Comparison of ENCODE assay signal across 31 mouse cellular contexts in genomic region chr3:4281092-4281491, GRCm38 (mm10).
DNase-seq lines count a peak whose midpoint lies in the region; ATAC-seq and TF ChIP-seq lines count a peak whose summit lies in the region.
"Had no signal": no experiment of that assay in that cellular context is flagged by ENCODE, and none has a peak within 500 bp of the region (broad histone marks: within the 10 kb centered on the region; RNA-seq: fewer than 3 reads in every experiment).

No protein-coding gene starts in this region.

- peak; percentile 42; the same call in 1 of the 2 replicates for ATAC-seq in hindbrain, embryonic 11.5 days (ENCODE audit: low FRiP score)
- ATAC-seq in hindbrain, embryonic 16.5 days = no peak
- ATAC-seq: forebrain, postnatal 0 days; inflammation-experienced regulatory T-cells, adult 6 months; intestine, embryonic 16.5 days; Patski had no signal

- H3K27me3 ChIP-seq in hindbrain, embryonic 11.5 days (ENCODE audit: control insufficient read depth, insufficient read depth, low read length) = no peaks in the 10 kb centered on the region
- no peaks in the 10 kb centered on the region for H3K27me3 ChIP-seq in hindbrain, embryonic 16.5 days (replicated peaks; ENCODE audit: control insufficient read depth, insufficient read depth, low read length)
- H3K27me3 ChIP-seq: CH12.LX; embryonic facial prominence, embryonic 13.5 days; heart, embryonic 12.5 days; heart, embryonic 15.5 days; hindbrain, embryonic 12.5 days; hindbrain, embryonic 15.5 days; Patski had no signal

- no peak overlapping the region for H3K9ac ChIP-seq in hindbrain, embryonic 11.5 days (ENCODE audit: low read depth, low read length)
- H3K9ac ChIP-seq in hindbrain, embryonic 16.5 days (ENCODE audit: low read depth, low read length) = no peak overlapping the region
- H3K9ac ChIP-seq: embryonic facial prominence, embryonic 13.5 days; forebrain, postnatal 0 days; heart, embryonic 12.5 days; heart, embryonic 15.5 days; hindbrain, embryonic 12.5 days; hindbrain, embryonic 15.5 days had no signal

- no peaks in the 10 kb centered on the region for H3K4me1 ChIP-seq in hindbrain, embryonic 11.5 days (replicated peaks; ENCODE audit: control insufficient read depth, insufficient read depth, low read length)
- H3K4me1 ChIP-seq in hindbrain, embryonic 16.5 days (ENCODE audit: control insufficient read depth, insufficient read depth, low read depth, low read length) = no peaks in the 10 kb centered on the region
- H3K4me1 ChIP-seq: embryonic facial prominence, embryonic 10.5 days; embryonic facial prominence, embryonic 13.5 days; heart, embryonic 12.5 days; heart, embryonic 15.5 days; hindbrain, embryonic 15.5 days had no signal

- TF ChIP-seq POLR2A in brain, embryonic 14.5 days (IDR thresholded peaks at IDR 0.05; ENCODE audit: borderline replicate concordance, extremely low read depth, insufficient read depth, insufficient read length, poor library complexity, severe bottlenecking) = no peak

- no peak for TF ChIP-seq CTCF in brain, embryonic 14.5 days (IDR thresholded peaks at IDR 0.05; ENCODE audit: borderline replicate concordance, extremely low read depth, insufficient read depth, insufficient read length)

- H3K36me3 ChIP-seq in hindbrain, embryonic 11.5 days (ENCODE audit: control insufficient read depth, insufficient read depth, low read length) = no peaks in the 10 kb centered on the region
- no peaks in the 10 kb centered on the region for H3K36me3 ChIP-seq in hindbrain, embryonic 16.5 days (ENCODE audit: control insufficient read depth, insufficient read depth, low read length)
- H3K36me3 ChIP-seq: embryonic facial prominence, embryonic 10.5 days; embryonic facial prominence, embryonic 13.5 days; G1E; heart, embryonic 12.5 days; heart, embryonic 15.5 days; hindbrain, embryonic 12.5 days; hindbrain, embryonic 15.5 days had no signal

- no peak overlapping the region for H3K4me3 ChIP-seq in hindbrain, embryonic 11.5 days (ENCODE audit: low read depth, low read length)
- no peak overlapping the region for H3K4me3 ChIP-seq in hindbrain, embryonic 16.5 days (ENCODE audit: low read length)
- H3K4me3 ChIP-seq: embryonic facial prominence, embryonic 10.5 days; embryonic facial prominence, embryonic 13.5 days; erythroblast, embryonic 14.5 days; gastrocnemius, adult 2 months; heart, embryonic 12.5 days; heart, embryonic 15.5 days; hindbrain, embryonic 12.5 days; hindbrain, embryonic 15.5 days had no signal

- H3K9me3 ChIP-seq in hindbrain, embryonic 11.5 days (ENCODE audit: control insufficient read depth, low read length) = no peaks in the 10 kb centered on the region
- H3K9me3 ChIP-seq in hindbrain, embryonic 16.5 days (ENCODE audit: control insufficient read depth, low read length) = no peaks in the 10 kb centered on the region
- H3K9me3 ChIP-seq: embryonic facial prominence, embryonic 10.5 days; embryonic facial prominence, embryonic 13.5 days; G1E; heart, embryonic 12.5 days; heart, embryonic 15.5 days; hindbrain, embryonic 12.5 days; hindbrain, embryonic 15.5 days had no signal

- 9% methylated on average over 1 of the region's 1 CpGs for WGBS in hindbrain, embryonic 11.5 days
- 3% methylated on average over 1 of the region's 1 CpGs for WGBS in hindbrain, embryonic 16.5 days

- DNase-seq in embryo, embryonic 10 days (ENCODE audit: low spot score) = peak; percentile 5
- DNase-seq in embryo, embryonic 9.5 days (ENCODE audit: extremely low spot score) = no peak
- no peak for DNase-seq in hindbrain, embryonic 11.5 days (ENCODE audit: low spot score)
- DNase-seq in brain, embryonic 14.5 days (ENCODE audit: low read depth) = peak; percentile 31
- DNase-seq in heart, adult 18-20 months = no peak
- DNase-seq: adrenal gland, postnatal 10 days; adrenal gland, postnatal 36 days; cerebellum, adult 11 months; cerebellum, adult 2 months; cerebellum, adult 9-11 months; cerebellum, postnatal 25 days; forebrain, postnatal 0 days; gastrocnemius, adult 2 months; gastrocnemius, postnatal 14 days; heart, adult 11 months; heart, postnatal 10 days; heart, postnatal 36 days; kidney, adult 18-20 months had no signal

- H3K27ac ChIP-seq in hindbrain, embryonic 11.5 days (ENCODE audit: low read depth, low read length) = no peak overlapping the region
- no peak overlapping the region for H3K27ac ChIP-seq in hindbrain, embryonic 16.5 days (ENCODE audit: low read depth, low read length)
- H3K27ac ChIP-seq: embryonic facial prominence, embryonic 10.5 days; embryonic facial prominence, embryonic 13.5 days; gastrocnemius, adult 2 months; heart, embryonic 15.5 days; hindbrain, embryonic 15.5 days had no signal

- H3K4me2 ChIP-seq in hindbrain, embryonic 11.5 days (replicated peaks; ENCODE audit: low read depth, low read length) = no peak overlapping the region
- H3K4me2 ChIP-seq in hindbrain, embryonic 16.5 days (ENCODE audit: low read length) = no peak overlapping the region
- H3K4me2 ChIP-seq: embryonic facial prominence, embryonic 13.5 days; heart, embryonic 12.5 days; heart, embryonic 15.5 days; hindbrain, embryonic 12.5 days; hindbrain, embryonic 15.5 days had no signal

Comparison
In these comparisons a context has a peak if more than half of its experiments do, and no peak if none do; other contexts are left out.
1. DNase-seq: peak in embryo, embryonic 10 days (single experiment) and brain, embryonic 14.5 days (single experiment); none in embryo, embryonic 9.5 days (single experiment), hindbrain, embryonic 11.5 days (single experiment) and heart, adult 18-20 months (0 of 2).